Mouse (Mus musculus) erythroid progenitor cell, adult 5-6 weeks (primary cell): ENCODE measurements around the gene Gnb5. TPM values are rescaled to one million over a fixed set of nuclear protein-coding genes. Genes with fewer than 3 reads are reported as not detected.

Experiments
- ATAC-seq: replicated peaks from 2 replicates; pipeline ENCODE4 v1.8.0; 2016; ENCODE audit warnings: moderate number of reproducible peaks, mild to moderate bottlenecking, moderate TSS enrichment, inconsistent platforms; ENCODE audit not compliant: poor library complexity, low FRiP score, severe bottlenecking
- total RNA-seq, 2 experiments: library from RNA; stranded (forward) in 1 of 2; stranded (reverse) in 1 of 2; fragments of 150-400 nt in 1 of 2; fragments of 186-747, 209-891 nt in 1 of 2; gene quantifications; 2 replicates each; pipeline versions ENCODE4 v1.2.3 to v1.2.4; 2015 to 2017; ENCODE audit warnings: low replicate concordance in 2 of 2

Gnb5 gene
- total RNA-seq, 2 experiments from 2014 or later, result not detected

DNA sequence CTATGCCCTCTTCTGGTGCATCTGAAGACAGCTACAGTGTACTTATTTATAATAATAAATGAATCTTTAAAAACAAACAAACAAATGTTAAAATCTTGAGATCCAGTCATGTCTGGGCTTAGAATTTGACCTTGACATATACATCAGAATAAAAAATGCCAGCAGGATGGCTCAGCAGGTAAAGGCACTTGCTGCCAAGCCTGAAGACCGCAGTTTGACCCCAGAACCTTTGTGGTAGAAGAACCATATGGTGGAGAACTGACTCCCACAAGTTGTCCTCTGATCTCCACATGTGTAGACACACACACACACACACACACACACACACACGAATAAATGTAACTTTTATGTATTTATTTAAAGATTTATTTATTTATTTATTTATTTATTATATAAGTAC lies 3.1 kb upstream of the Gnb5 start:
- no peak for ATAC-seq

DNA sequence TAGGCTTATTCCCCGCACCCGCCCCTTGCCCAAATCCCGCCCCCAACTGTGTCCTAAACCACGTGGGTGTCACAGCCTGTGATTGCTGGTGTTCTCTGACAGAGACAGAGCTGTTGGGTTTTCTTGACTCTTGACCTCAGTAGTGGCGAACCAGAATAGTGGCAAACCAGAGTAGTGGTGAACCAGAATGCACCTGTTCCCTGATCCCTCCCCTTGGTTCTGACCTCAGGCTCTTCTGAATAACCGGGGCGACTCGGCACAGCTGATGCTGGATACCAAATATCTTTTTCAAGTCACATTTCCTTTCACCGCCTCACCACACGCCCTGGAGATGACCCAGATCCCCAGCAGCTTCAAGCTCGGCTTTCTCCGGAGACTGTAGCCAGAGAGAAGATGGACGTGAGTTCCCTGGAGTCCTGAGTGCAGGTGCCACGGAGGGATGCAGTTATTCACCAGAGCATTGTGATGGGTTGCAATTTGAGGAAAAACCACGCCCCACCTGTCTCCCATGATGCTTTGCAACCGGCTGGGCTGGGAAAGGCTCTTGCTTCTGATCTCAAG lies 2.3 kb upstream of the Gnb5 start:
- ATAC-seq, result no peak

DNA sequence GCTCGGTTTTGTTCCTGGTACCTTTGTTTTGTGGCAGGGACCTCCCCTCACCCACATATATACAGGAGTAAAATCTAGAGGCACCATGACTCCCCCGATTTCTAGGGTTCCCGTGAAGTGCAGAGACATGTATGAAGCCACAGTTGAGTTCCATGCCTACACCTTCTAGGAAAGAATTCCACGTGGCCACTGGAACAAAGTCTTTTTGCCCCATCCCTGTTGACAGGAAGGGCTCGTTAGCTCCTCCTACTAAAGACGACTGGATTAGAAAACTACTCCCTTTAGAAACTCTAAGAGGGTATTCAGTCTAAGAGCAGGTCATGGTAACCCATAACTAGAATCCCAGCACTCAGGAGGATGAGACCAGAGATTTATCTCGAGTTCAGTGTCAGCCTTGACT lies 1.8 kb upstream of the Gnb5 start:
- no peak for ATAC-seq

DNA sequence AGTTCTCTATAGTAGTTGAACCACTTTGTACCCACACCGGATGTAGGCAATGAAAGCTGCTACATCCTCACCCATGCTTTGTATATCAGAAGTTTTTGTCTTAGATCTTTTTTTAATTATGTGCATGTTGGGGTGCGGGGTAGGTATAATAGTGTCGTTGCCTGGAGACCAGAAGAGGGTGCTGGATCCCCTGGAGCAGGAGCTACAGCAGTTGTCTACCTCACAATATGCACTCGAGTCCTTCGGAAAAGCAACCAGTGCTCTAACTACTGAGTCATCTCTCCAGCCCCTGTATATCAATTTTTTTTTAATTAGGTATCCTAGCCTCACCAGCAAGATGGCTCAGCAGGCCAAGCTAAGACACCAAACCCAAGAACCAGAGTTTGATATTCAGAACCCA lies 927 bp downstream of the Gnb5 start:
- no peak for ATAC-seq

DNA sequence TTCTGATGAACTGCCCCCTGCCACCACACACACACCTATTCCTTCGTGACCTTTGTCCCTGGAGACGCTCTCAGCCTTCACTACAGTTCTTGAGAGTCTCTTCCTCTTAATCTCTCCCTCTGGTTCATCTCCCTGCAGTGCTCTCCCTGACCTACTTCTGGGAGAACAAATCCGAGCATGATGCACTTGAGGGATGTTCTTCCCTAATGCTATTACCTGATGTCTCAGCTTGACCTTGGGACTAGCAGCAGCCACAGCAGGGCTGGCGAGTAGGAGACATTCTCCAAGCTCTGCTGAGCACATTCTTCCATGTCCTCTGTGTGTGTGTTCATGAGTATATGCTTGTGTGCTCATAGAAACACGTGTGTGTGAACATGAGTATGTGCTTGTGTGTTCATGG lies 2.5 kb downstream of the Gnb5 start:
- no peak for ATAC-seq

DNA sequence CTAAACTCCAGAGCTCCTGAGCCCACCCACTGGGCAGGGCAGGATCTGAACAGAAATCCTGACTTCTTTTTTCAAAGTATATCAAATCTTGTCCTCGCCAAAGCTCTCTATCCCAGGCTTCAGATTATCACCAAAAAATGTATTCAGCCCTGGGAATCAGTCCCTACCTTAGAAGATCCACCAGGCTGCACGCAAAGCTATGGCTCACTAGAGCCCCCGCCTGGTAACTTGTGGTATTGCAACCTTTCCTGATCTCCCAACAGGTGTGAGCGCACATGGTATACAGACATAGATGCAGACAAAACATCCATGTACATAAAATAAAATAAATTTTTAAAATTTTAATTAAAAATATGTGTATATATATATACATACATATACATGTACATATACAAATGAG lies 5.9 kb downstream of the Gnb5 start:
- ATAC-seq, result no peak

DNA sequence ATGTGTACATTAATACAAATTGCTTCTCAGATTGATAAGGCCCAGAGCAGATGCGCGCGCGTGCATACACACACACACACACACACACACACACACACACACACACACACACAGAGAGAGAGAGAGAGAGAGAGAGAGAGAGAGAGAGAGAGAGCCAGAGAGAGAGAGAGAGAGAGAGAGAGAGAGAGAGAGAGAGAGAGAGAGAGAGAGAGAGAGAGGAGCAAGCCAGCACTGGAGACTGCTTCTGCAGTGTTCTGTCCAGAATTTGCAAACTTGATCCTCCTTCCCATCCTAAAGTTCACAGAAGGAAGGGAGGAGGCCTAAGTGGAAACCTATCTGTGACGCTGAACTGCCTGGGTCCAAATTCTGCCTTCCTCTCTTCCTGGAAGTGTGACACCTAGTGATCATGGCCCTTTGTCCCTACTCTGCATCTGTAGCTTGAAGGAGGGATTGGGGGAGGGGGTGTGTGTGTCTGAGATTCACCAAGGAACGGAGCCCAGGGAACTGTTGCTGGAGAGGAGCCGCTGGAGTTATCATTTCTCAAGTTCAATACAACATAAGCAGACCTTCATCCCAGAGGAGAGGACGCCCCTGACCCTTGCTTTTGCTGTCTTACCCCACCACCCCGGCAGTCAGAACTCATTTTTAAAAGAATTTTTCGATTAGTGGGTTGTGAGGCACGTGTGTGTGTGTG lies 7.2 kb downstream of the Gnb5 start:
- no peak for ATAC-seq

DNA sequence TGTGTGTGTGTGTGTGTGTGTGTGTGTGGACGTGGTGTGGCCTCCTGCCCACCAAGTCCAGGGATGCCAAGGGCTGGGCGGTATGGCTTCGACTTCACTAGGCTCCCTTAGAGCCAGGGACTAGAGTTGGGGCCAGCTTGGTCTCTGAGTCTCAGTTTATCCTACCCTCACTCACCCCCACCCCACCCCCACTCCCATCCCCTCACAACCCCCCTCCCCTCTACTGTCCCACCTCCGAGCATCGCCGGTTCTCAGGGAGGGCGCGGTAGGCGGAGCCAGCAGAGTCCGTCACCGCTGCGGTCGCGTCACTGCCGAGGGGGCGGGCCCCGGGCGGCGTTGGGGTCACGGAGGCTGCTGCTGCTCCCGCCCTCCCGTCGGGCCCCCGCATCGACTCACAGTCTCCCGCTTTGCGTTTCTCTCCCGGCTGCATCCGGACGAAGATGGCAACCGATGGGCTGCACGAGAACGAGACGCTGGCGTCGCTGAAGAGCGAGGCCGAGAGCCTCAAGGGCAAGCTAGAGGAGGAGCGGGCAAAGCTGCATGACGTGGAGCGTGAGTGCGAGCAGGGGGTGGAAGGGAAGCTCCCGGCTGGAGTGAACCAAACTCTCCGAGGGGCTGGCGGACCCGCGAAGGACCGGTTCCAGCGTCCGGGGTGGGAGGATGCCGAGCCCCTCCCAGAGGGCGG lies 7.9 kb downstream of the Gnb5 start:
- ATAC-seq, result no peak

DNA sequence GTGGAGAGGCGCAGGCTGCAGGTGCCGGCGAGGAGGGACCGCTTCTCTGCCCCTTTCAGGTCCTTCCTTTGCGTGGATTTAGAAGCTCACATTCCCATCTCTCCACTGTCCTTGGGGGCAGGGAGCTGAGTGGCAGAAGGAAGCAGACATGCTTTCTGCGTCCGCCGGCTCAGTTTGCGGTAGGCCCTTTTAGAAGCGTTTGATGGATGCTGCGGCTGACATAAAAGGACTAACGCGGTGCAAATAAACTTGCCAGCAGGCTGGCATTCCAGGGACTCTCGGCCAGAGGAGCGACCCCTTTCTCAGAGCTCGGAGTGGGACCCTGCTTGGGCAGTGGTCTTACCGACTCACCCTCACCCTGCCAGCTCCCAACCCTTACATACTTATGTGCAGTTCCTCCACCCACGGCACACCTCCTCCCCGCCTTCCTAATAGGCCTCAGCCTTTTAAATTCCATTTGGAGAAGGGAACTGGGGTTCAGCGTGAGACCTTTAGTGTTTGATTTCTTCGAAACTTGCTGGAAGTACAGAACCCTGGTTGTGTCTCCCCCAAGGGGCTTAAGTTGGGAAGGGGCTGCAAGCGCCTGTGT lies 8.5 kb downstream of the Gnb5 start:
- no peak for ATAC-seq

DNA sequence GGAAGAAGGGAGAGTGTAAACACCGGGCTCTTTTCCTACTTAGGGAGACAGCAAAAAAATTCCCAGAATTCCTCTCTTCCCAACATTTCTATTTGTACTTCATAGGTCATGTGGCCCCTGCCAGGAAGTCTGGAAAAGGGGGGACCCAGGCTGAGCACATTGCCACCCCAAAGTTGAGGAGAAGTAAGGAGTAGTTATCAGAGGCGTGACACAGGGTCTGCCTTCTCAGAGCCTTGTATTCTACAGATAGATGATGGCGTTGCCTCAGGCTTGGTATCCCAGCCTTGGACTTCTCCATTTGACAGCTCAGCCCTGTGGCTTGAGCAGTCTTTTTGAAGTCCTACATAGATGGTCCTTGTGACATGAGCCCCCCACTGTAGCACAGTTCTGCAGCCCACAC lies 9.2 kb downstream of the Gnb5 start:
- ATAC-seq, result no peak

DNA sequence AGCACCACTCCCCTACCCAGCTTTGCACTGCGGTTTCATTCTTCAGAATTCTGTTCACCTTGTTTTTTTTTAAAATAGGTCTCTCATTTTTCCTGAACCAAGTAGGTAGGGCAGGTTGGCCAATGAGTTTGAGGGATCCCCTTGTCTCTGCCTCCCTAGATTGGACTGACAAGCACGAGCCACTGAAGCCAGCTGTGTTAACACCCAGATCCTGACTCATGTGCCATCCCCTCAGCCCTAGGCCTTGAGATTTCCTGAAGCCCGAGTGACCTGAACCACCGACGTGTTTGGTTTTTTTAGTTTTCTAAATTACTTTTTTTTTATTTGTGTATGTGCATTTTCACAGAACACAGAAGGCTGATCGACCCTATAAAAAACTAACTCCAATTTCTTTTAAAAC lies 10.7 kb downstream of the Gnb5 start:
- ATAC-seq, result no peak

DNA sequence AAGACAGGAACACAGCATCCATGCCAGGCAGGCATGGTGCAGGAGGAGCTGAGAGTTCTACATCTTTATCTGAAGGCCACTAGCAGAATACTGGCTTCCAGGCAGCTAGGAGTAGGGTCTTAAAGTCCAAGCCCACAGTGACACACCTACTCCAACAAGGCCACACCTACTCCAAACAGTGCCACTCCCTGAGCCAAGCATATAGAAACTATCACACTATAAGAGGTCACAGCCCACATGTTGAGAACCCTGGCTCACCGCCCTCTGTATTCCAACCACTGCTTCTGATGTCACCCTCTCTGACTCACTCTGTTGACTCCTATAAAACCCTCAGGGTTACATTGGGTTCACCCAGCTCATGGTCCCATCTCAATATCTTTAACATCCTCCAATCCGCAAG lies 12.1 kb downstream of the Gnb5 start:
- ATAC-seq, result no peak

DNA sequence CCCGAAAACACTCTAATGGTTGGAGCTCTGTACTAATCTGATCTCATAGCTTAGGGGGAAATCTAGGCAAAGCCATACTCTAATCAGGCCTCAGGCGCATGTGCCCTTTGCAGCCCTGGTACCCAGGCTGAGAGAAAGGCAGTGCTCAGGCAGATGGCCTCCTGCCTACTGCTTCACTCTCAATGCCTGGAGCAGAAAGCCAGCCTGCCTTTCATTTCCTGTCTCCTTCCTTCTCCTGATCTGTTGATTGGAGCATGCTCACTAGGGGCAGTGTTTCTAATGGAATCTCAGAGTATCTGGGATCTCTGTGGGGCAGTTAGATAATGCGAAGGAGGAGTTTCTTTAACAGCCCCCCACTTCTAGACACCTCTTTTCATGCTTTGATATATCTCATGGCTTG lies 13.3 kb downstream of the Gnb5 start:
- no peak for ATAC-seq

DNA sequence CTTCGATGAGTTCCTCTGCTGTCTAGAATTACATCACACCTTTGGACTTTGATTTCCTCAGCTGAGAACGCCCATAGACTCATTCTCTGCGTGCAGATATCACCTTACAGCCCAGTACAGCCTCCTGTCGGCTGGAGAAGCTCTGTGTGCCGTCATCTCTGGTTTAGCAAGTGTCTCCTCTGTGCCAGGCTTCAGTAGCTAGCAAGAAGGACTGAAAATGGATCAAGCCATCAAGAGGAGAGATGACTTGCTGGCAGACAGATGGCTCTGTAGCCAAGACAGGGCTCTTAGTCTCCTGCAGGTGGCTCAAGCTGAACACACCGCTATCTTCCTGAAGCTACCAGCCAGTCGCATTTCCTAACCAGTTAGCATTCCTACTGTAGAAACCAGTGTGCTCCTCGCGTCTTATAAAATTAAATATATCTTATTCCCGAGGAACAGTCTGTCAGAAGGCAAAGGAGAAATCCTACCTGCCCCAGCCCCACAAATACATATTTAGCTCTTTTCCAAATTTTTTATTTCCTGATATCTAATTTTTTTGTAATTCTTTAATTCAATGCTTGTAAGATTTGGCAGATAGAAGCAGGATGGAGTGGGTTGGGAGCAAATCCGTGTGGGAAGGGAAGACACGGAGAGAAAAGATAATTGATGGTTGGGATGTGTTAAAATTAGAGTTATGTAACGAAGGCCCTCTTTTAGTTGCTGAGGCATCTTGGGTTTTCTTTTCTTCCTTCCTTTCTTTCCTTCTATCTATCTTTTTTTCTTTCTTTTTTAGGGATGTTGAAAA lies 16.2 kb downstream of the Gnb5 start:
- no peak for ATAC-seq

DNA sequence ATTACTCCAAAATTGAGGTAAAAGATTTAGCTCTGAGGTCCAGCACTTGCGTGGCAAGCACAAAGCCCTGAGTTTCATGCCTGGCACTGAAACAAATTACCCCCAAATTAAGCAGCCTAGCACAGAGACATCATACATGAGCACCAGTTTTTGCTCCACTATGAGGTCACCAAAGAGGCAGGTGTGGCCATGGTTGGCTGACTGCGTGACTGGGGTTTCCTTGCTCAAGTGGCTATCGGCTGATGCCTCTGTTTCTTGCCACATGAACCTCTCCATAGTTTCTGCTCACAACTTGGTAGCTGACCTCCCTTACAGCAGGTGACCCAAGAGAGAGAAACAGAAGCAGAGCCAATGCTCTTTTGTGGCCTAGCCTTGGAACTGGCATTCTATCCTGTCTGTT lies 22.0 kb downstream of the Gnb5 start:
- ATAC-seq, result no peak

DNA sequence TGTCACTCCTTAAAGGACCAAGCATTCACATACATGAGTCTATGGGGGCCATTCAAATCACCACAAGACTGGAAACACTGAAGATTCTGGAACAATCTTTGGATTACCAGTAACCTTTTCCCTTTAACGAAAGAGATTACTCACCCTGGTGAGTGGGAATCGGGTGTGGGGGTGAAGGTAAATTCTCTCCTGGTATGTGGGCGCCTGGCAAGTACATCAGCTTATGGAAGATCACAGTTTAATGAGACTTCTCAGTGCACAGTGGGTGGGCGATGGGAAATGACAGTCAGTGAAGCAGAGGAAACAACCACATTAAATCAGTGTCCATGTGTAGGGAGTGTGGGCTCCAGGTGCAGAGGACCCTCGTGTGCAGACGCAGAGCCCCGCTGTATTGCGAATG lies 24.7 kb downstream of the Gnb5 start:
- no peak for ATAC-seq

DNA sequence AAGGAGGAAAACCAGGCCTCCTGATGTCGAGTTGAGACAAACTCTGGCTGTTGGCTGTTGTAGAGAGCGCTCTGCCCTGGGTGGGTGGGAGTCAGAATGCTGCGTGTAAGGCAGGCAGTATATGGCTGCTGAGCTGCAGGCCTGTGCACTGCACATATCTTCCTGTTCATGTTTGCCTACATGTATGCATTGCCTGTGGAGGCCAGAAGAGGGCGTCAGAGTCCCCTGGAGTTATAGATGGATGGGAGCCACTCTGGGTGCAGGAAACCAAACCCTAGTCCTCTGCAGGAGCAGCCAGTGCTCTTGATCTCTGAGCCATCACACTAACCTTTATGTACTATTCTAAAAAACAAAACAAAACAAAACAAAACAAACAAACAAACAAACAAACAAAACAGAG lies 28.4 kb downstream of the Gnb5 start:
- ATAC-seq, result no peak

DNA sequence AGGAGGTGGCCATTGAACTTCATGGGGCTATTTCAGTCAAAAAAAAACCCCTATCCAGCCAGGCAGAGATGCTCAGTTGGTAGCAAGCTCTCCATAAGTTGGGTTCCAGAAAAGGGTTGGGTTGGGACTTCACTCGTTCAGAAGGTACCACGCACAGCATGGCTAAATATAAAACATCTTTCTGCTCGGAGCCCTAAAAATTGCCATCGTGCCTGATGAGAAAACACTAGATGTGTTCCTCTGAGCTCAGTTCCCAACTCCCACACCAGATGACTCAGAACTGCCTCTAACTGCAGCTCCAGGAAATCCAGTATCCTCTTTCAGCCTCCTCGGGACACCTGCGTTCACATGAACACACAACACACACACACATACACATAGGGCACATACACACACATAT lies 31.9 kb downstream of the Gnb5 start:
- no peak for ATAC-seq

DNA sequence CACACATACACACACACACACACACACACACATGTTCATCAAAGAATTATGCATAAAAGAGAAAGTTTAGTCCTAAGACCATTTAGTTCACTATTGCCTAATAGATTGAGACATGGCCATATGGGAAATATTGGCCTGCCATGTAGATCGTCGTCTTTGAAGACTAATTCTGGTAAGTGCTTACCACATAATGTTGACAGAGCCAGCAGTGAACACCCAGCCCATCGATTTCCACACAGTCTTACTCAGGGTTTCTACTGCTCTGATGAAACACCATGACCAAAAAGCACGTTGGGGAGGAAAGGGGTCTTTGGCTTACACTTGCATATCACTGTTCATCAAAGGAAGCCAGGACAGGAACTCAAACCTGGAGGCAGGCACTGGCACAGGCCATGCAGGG lies 36.3 kb downstream of the Gnb5 start:
- no peak for ATAC-seq

DNA sequence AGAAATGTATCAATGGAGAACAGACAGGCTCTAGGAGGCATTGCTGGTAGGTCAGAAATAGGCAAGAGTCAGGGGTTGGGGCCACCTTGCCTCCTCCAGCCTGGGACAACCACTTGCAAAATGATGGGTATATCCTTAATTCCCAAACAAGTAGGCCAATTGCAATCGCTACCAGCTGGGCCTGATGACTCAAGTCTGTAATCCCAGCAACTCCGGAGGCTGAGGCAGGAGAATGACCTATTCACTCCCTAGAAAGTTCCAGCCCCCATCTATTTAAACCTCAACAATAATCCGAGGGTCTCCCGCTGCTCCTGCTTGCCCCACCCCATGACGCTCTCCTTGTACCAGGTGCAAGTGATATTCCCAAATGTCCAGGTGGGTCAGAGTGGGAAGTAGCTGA lies 41.4 kb downstream of the Gnb5 start, which contains the start of gene Bcl2l10:
Gene Bcl2l10 (plus strand): TSS at position 301 of the 400 bp plus-strand sequence.
- no peak for ATAC-seq
